ENCODE assay signal across 8 mouse cellular contexts in genomic region chr6:31189060-31189459, GRCm38 (mm10).
DNase-seq lines count a peak whose midpoint lies in the region; ATAC-seq and TF ChIP-seq lines count a peak whose summit lies in the region.

No protein-coding gene starts in this region.

- peak; percentile 36; the same call in 1 of the 2 replicates for TF ChIP-seq EP300 in heart, adult 2 months (IDR thresholded peaks at IDR 0.05; ENCODE audit: insufficient read depth, low read depth, low read length)

- no peak for ATAC-seq in heart, embryonic 12.5 days (ENCODE audit: insufficient number of reproducible peaks, low FRiP score)
- peak; percentile 23 for ATAC-seq in forebrain, embryonic 15.5 days (replicated peaks)
- 0 out of 2 replicates have a peak, but pooled peaks have one; percentile 27 for ATAC-seq in monocyte, adult 5-6 weeks (replicated peaks; ENCODE audit: insufficient number of reproducible peaks, low FRiP score, low TSS enrichment, poor library complexity, severe bottlenecking)

- no peak overlapping the region for H3K9ac ChIP-seq in heart, adult 2 months (ENCODE audit: low read depth, low read length)
- H3K9ac ChIP-seq in heart, embryonic 12.5 days = no peak overlapping the region
- H3K9ac ChIP-seq in forebrain, embryonic 15.5 days (replicated peaks) = no peak overlapping the region

- H3K9me3 ChIP-seq in heart, embryonic 12.5 days (replicated peaks) = no peaks in the 10 kb centered on the region
- no peaks in the 10 kb centered on the region for H3K9me3 ChIP-seq in forebrain, embryonic 15.5 days

- TF ChIP-seq POLR2A in heart, adult 2 months (IDR thresholded peaks at IDR 0.05; ENCODE audit: insufficient read depth, low read depth, low read length) = no peak

- H3K79me2 ChIP-seq in heart, adult 2 months (replicated peaks; ENCODE audit: control insufficient read depth, insufficient read depth, low read length) = peaks cover 6% of the 10 kb centered on the region

- no peaks in the 10 kb centered on the region for H3K27me3 ChIP-seq in heart, adult 2 months (ENCODE audit: control insufficient read depth, insufficient read depth, low read length)
- H3K27me3 ChIP-seq in heart, embryonic 12.5 days (replicated peaks) = no peaks in the 10 kb centered on the region
- H3K27me3 ChIP-seq in forebrain, embryonic 15.5 days = no peaks in the 10 kb centered on the region

- no peak for DNase-seq in heart, adult 2 months
- DNase-seq in 3T3-L1 (ENCODE audit: low read depth, low spot score) (peak; percentile 52), R1 (ENCODE audit: low read depth, low spot score) (peak; percentile 64)
- no peak for DNase-seq in urinary bladder, postnatal 25 days (ENCODE audit: low spot score)
- no peak for DNase-seq in testis, postnatal 10 days (ENCODE audit: low spot score)

- TF ChIP-seq CTCF in heart, adult 2 months (IDR thresholded peaks at IDR 0.05) = peak; percentile 81

- H3K4me2 ChIP-seq in heart, embryonic 12.5 days = no peak overlapping the region
- H3K4me2 ChIP-seq in forebrain, embryonic 15.5 days (replicated peaks) = no peak overlapping the region

- H3K4me3 ChIP-seq in heart, adult 2 months = no peak overlapping the region
- H3K4me3 ChIP-seq in heart, embryonic 12.5 days = no peak overlapping the region
- no peak overlapping the region for H3K4me3 ChIP-seq in forebrain, embryonic 15.5 days

- H3K4me1 ChIP-seq in heart, adult 2 months (ENCODE audit: control insufficient read depth, insufficient read depth, low read length) = peaks cover 37% of the 10 kb centered on the region
- peaks cover 5% of the 10 kb centered on the region for H3K4me1 ChIP-seq in heart, embryonic 12.5 days (replicated peaks)
- H3K4me1 ChIP-seq in forebrain, embryonic 15.5 days = peaks cover 4% of the 10 kb centered on the region; the same call in 1 of the 2 replicates

- WGBS in heart, adult 2 months = 57% methylated on average over 7 of the region's 7 CpGs
- WGBS in heart, embryonic 12.5 days = 53% methylated on average over 7 of the region's 7 CpGs
- 57% methylated on average over 7 of the region's 7 CpGs for WGBS in forebrain, embryonic 15.5 days

- H3K27ac ChIP-seq in heart, adult 2 months = no peak overlapping the region
- no peak overlapping the region for H3K27ac ChIP-seq in heart, embryonic 12.5 days (ENCODE audit: poor library complexity, severe bottlenecking)
- no peak overlapping the region for H3K27ac ChIP-seq in forebrain, embryonic 15.5 days (replicated peaks)

- H3K36me3 ChIP-seq in heart, adult 2 months (ENCODE audit: control insufficient read depth, insufficient read depth, low read length) = peaks cover 58% of the 10 kb centered on the region
- no peaks in the 10 kb centered on the region for H3K36me3 ChIP-seq in heart, embryonic 12.5 days
- H3K36me3 ChIP-seq in forebrain, embryonic 15.5 days = no peaks in the 10 kb centered on the region

- intact Hi-C loops in heart, adult 2 months (cut with DNase I) = no loop called here

Comparison
In these comparisons a context has a peak if more than half of its experiments do, and no peak if none do; other contexts are left out.
1. DNase-seq: peak in 3T3-L1 (single experiment) and R1 (single experiment); none in heart, adult 2 months (0 of 2), urinary bladder, postnatal 25 days (single experiment) and testis, postnatal 10 days (single experiment).